Mouse (Mus musculus): Measurements from ENCODE around the gene Ufsp2. TPM values are rescaled to one million over a fixed set of nuclear protein-coding genes. Genes with fewer than 3 reads are reported as not detected.

Gene Ufsp2
- total RNA-seq, 2 experiments from 2014 or later: 88.7 to 149 TPM

DNA sequence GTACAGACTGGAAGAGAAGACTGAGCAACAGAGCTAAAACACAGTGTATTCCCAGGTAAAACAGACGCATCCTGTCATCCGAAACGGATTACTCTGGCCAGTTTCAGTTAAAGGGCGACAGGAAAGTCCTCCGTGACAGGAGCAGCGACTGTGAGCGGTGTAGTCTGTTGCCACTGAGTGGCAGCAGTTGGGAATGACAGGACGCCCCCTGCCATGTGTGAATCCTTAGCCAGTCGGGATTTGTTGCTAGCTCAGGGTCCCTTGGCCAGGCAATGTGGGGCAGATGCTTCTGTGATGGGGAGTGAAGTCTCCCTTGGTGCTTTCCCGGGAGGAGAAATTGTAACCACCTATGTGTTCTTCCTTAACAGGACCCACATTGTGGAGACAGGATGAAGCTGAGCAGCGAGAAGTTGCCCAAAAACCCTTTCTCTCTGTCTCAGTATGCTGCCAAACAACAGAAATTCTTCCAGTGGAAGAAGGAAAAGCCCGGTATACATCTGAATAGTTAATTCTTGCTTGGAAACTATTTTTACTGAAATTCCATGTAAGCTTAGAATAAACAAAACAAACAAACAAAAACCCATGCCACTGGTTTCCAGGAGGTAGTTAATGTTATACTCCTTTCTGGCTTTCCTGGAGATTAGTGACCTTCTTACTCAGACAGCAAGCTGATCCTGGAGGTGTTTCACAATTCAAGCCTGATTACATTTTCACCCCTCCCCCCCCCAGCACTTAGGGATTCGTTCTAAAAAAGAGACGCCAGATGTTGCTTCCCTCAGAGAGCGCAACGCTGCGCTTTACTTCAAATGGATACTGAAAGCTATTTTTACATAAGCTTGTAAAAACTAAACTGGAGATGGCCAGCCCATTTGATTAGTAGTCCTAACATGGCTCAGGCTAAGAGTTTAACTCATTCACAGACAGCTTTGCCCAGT lies 35.7 kb downstream of the Ufsp2 start:
- ATAC-seq (replicated peaks; ENCODE audit: poor library complexity): no peak

DNA sequence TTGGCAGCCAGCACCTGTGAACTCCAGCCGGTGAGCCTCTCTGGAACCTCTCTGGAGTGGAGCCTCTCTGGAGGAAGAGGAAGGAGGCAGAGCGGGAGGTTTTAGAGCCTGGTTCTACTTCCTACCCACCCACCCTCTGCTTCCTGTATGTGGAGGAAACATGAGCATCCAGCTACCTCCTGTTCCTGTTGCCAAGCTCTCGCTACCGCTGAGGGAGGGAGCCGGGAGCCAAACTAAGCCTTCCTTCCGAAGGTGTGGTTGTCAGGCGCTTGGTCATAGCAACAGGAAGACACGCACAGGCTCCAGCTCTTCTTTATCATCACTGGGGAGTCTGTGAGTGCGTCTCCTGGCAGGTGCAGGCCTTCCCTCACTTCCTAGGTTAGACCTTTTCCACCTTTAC lies 46.9 kb downstream of the Ufsp2 start:
- ATAC-seq (replicated peaks; ENCODE audit: poor library complexity): no peak

DNA sequence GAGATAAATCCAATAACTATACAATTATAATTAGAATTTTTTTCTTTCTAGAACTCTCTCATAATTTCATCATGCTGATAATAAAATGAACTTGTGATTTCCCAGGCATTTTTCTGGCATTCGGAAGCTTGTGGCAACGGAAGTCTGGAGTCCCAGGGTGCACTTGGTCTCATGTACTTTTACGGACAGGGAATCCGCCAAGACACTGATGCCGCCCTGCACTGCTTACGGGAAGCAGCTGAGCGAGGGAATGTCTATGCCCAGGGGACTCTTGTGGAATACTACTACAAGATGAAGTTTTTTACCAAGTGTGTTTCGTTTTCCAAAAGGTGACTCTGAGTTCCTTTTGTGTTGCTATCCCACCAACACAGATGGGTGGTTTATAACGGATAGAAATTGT lies 47.4 kb downstream of the Ufsp2 start:
- no peak for ATAC-seq (replicated peaks; ENCODE audit: poor library complexity)

DNA sequence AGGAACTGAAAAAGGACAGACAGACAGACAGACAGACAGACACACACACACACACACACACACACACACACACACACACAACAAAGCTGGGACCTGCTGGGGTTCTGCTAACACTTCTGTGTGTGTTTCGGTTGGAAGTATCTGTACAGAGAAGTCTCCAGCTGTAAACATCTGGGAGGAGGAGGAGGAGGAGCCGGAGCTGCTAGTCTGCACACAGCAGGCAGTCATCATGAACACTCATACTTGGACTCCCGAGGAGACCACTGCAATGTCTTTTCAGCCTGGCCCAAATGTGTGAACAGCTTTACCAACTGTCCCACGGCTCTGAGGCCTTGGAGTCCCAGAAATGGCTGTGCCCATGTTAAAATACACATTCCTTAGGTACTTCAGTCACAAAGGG lies 49.1 kb downstream of the Ufsp2 start:
- no peak for ATAC-seq (replicated peaks; ENCODE audit: poor library complexity)

DNA sequence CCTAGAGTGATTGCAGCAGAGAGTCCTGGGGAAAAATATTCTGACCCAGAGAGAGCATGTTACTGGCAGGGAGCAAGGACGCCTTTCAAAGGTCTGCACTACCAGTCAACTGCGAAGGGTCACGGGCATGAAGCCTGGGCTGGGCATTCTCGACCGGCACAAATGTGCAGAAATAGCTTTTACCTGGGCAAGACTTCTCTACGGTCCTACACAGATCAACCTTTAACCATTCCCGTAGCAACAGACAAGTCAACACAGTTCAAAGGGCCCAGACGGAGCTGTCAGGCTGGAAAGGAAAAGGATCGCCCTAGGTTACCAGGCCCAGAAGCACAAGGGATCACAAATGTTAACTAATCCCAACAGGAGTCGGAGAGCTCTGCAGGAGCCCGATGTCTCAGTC lies 60.9 kb downstream of the Ufsp2 start:
- no peak for ATAC-seq (replicated peaks; ENCODE audit: poor library complexity)

DNA sequence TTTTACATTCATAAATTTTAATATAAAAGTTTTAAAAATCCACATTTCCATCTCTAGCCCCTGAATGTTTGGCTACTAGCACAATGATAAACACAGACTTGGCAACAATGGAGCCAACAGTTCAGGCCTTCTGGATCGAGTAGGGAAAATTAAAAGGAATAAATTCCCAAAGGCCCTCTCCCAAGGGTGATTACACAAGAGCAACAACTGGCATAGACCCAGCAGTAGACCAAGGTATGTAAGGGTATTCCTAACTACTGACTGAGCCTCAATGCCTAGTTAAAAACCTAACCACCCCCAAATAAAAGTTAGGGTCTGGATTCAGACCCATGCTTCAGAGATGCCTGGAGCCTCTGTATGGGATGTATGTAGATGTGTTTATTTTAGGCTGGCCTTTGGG lies 64.3 kb downstream of the Ufsp2 start:
- no peak for ATAC-seq (replicated peaks; ENCODE audit: poor library complexity)

DNA sequence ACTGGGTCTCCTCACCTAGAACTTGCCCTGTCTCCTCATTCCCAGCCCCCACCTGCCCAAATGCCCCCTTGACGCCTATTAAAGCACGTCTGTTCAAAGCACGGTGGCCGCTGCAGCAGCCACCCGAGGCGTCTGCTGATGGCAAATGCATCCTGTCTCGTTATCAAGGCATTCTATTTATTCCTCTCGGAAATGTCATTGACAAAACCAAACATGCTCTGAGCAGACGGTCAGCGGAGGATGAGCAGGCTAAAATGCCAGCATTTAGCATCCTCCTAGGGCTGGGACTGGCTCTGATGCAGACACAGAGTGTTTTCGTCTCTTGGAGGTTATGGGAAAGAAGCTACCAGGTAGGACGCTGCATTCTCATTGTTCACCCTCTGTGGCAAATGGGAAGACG lies 64.9 kb downstream of the Ufsp2 start:
- no peak for ATAC-seq (replicated peaks; ENCODE audit: poor library complexity)

Other genes starting within 250 kb of the Ufsp2 start
- gene Pdlim3, start 90.1 kb upstream of the Ufsp2 start, total RNA-seq (2015): not detected in 2 replicates
- gene Pdlim3, start 90.1 kb upstream of the Ufsp2 start, total RNA-seq (2017): not detected in 2 replicates
- not detected in 2 replicates for gene Ccdc110, start 40.9 kb upstream of the Ufsp2 start, total RNA-seq (2015)
- gene Ccdc110, start 40.9 kb upstream of the Ufsp2 start, total RNA-seq (2017): not detected in 2 replicates
- gene 1700029J07Rik, start 276 bp upstream of the Ufsp2 start, total RNA-seq (2015): 0.79 and 1.6 TPM in 2 replicates
- 0.21 and 1.3 TPM in 2 replicates for gene 1700029J07Rik, start 276 bp upstream of the Ufsp2 start, total RNA-seq (2017)
- not detected in 2 replicates for gene Lrp2bp, start 23.8 kb downstream of the Ufsp2 start, total RNA-seq (2015)
- not detected in 2 replicates for gene Lrp2bp, start 23.8 kb downstream of the Ufsp2 start, total RNA-seq (2017)
- 4.3 and 6.1 TPM in 2 replicates for gene Ankrd37, start 30.2 kb downstream of the Ufsp2 start, total RNA-seq (2015)
- 3.5 and 6.2 TPM in 2 replicates for gene Ankrd37, start 30.2 kb downstream of the Ufsp2 start, total RNA-seq (2017)
- gene Cfap97, start 176.2 kb downstream of the Ufsp2 start, total RNA-seq (2015): 31.3 and 31.7 TPM in 2 replicates
- 23.7 and 27.8 TPM in 2 replicates for gene Cfap97, start 176.2 kb downstream of the Ufsp2 start, total RNA-seq (2017)
- gene Snx25, start 176.6 kb downstream of the Ufsp2 start, total RNA-seq (2015): 11.7 and 11.9 TPM in 2 replicates
- gene Snx25, start 176.6 kb downstream of the Ufsp2 start, total RNA-seq (2017): 8.9 and 9.7 TPM in 2 replicates
- gene Slc25a4, start 235.8 kb downstream of the Ufsp2 start, total RNA-seq (2015): 87.5 and 94.7 TPM in 2 replicates
- 157 and 166 TPM in 2 replicates for gene Slc25a4, start 235.8 kb downstream of the Ufsp2 start, total RNA-seq (2017)

All from megakaryocyte progenitor cell, adult 5-6 weeks (primary cell).